Mouse (Mus musculus) neural tube, embryonic 11.5 days (tissue): ENCODE data around the gene Dnah17. TPM values are rescaled to one million over a fixed set of nuclear protein-coding genes. Genes with fewer than 3 reads are reported as not detected.
A peak's percentile ranks its signal among the peaks of the same experiment; 100 is the strongest.

Experiments
- ATAC-seq: fragments of 200-750 bp; cut with Nextera tagmentation; 2 replicates; pipeline ENCODE4 v1.8.0; 2017; ENCODE audit warnings: moderate number of reproducible peaks, mild to moderate bottlenecking, moderate TSS enrichment, moderate library complexity; ENCODE audit not compliant: insufficient read depth, low FRiP score, low TSS enrichment
- DNase-seq: peaks from one replicate; pipeline ENCODE4 v3.0.0-alpha.2; 2015; ENCODE audit warnings: low spot score
- H3K27ac ChIP-seq: fragments of 300-500 bp; sonication (generic); 2 replicates; pipeline ENCODE4 v1.5.1; 2014; ENCODE audit warnings: low read depth, mild to moderate bottlenecking, low read length
- H3K27me3 ChIP-seq: fragments of 300-500 bp; sonication (generic); 2 replicates; pipeline ENCODE4 v1.6.1; 2014; ENCODE audit warnings: mild to moderate bottlenecking, low read length, mixed read lengths; ENCODE audit not compliant: control insufficient read depth, insufficient read depth
- H3K36me3 ChIP-seq: fragments of 300-500 bp; sonication (generic); 2 replicates; pipeline ENCODE4 v1.6.1; 2014; ENCODE audit warnings: mild to moderate bottlenecking, low read length, moderate library complexity, mixed read lengths; ENCODE audit not compliant: control insufficient read depth, insufficient read depth
- H3K4me1 ChIP-seq: fragments of 300-500 bp; sonication (generic); 2 replicates; pipeline ENCODE4 v1.6.1; 2014; ENCODE audit warnings: low read length, mixed read lengths; ENCODE audit not compliant: control insufficient read depth, insufficient read depth
- H3K4me2 ChIP-seq: fragments of 300-500 bp; sonication (generic); 2 replicates; pipeline ENCODE4 v1.6.1; 2014; ENCODE audit warnings: low read depth, mild to moderate bottlenecking, moderate library complexity
- H3K4me3 ChIP-seq: fragments of 300-500 bp; sonication (generic); 2 replicates; pipeline ENCODE4 v1.5.1; 2014; ENCODE audit warnings: low read depth, low read length
- H3K9ac ChIP-seq: fragments of 300-500 bp; sonication (generic); 2 replicates; pipeline ENCODE4 v1.6.1; 2014; ENCODE audit warnings: mild to moderate bottlenecking, low read length
- H3K9me3 ChIP-seq: fragments of 300-500 bp; sonication (generic); 2 replicates; pipeline ENCODE4 v1.6.1; 2016; ENCODE audit warnings: low read length; ENCODE audit not compliant: control insufficient read depth
- WGBS: fragments of 180-500 bp; shearing (Covaris S2); extraction: QIAGEN DNeasy Blood & Tissue Kit; methylation state at CpG from one replicate; pipeline ENCODE4 v1.1.7; 2014; 5-methylcytosine and 5-hydroxymethylcytosine counted together
- polyA plus RNA-seq: library from polyadenylated mRNA; unstranded; fragments of >200 nt; fragmentation: Nextera tagmentation; extraction: Ambion mirVana; gene quantifications from 2 replicates; pipeline ENCODE4 v1.2.1, GENCODE M21; 2014

Dnah17 gene
- polyA plus RNA-seq, 1 experiment from 2014 or later = 0.13 TPM

- H3K9ac ChIP-seq = no peak overlapping the region
- H3K27me3 ChIP-seq = no peaks in the 10 kb centered on the region
- no peaks in the 10 kb centered on the region for H3K9me3 ChIP-seq
- ATAC-seq (no peak), DNase-seq (no peak)
- no peak overlapping the region for H3K27ac ChIP-seq
- 76% methylated on average over 9 of the region's 9 CpGs for WGBS
- no peak overlapping the region for H3K4me3 ChIP-seq
- H3K36me3 ChIP-seq = no peaks in the 10 kb centered on the region
- H3K4me2 ChIP-seq = no peak overlapping the region
- H3K4me1 ChIP-seq = no peaks in the 10 kb centered on the region
Measured at GRCm38 (mm10) chr11:118147877-118148637, 17.6 kb upstream of the Dnah17 start.

DNA sequence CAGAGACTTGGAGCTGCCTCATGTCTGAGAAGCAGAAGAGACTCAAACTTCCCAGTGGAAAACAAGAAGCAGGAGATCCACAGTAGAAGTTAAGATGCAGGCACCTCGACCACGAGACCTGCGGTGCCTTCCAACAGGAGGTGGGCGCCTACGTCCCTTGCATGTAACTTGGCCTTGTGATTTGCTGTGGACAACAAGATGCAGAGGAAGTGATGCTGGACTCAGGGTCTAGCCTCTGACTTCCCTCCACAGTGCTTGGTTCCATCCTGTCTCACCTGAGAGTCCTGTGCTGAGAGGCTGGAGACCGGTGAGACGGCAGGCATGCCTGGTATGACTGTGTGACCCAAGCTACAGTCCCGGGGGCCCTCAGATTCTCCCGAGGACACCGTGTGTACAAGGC is 16.0 kb upstream of the Dnah17 start:
- no peaks in the 10 kb centered on the region; the same call in 1 of the 2 replicates for H3K4me1 ChIP-seq
- H3K4me2 ChIP-seq = no peak overlapping the region
- ATAC-seq = no peak
- WGBS = 92% methylated on average over 10 of the region's 10 CpGs
- H3K9ac ChIP-seq = no peak overlapping the region
- no peaks in the 10 kb centered on the region for H3K36me3 ChIP-seq
- H3K9me3 ChIP-seq = no peaks in the 10 kb centered on the region
- DNase-seq = no peak
- no peak overlapping the region for H3K27ac ChIP-seq
- H3K4me3 ChIP-seq = no peak overlapping the region
- no peaks in the 10 kb centered on the region for H3K27me3 ChIP-seq

- DNase-seq (no peak), ATAC-seq (no peak)
- WGBS = 86% methylated on average over 16 of the region's 16 CpGs
- Histone ChIP-seq H3K36me3 (no peaks in the 10 kb centered on the region), H3K4me3 (no peak overlapping the region), H3K27ac (no peak overlapping the region), H3K4me2 (no peak overlapping the region), H3K4me1 (no peaks in the 10 kb centered on the region; the same call in 1 of the 2 replicates), H3K9me3 (no peaks in the 10 kb centered on the region), H3K27me3 (no peaks in the 10 kb centered on the region), H3K9ac (no peak overlapping the region)
Measured at GRCm38 (mm10) chr11:118145771-118146351, 15.4 kb upstream of the Dnah17 start.

GRCm38 (mm10) chr11:118145092-118145491 is 14.7 kb upstream of the Dnah17 start:
- H3K9ac ChIP-seq = no peak overlapping the region
- ATAC-seq (no peak), DNase-seq (no peak)
- H3K4me2 ChIP-seq = no peak overlapping the region
- no peaks in the 10 kb centered on the region for H3K27me3 ChIP-seq
- no peaks in the 10 kb centered on the region for H3K36me3 ChIP-seq
- H3K4me3 ChIP-seq = no peak overlapping the region
- H3K9me3 ChIP-seq = no peaks in the 10 kb centered on the region
- H3K4me1 ChIP-seq = no peaks in the 10 kb centered on the region; the same call in 1 of the 2 replicates
- WGBS = 94% methylated on average over 4 of the region's 4 CpGs
- no peak overlapping the region for H3K27ac ChIP-seq

GRCm38 (mm10) chr11:118143731-118144130 is 13.3 kb upstream of the Dnah17 start:
- H3K4me3 ChIP-seq = no peak overlapping the region
- WGBS = 88% methylated on average over 4 of the region's 4 CpGs
- no peak overlapping the region for H3K27ac ChIP-seq
- H3K4me1 ChIP-seq = no peaks in the 10 kb centered on the region; the same call in 1 of the 2 replicates
- no peak for DNase-seq
- H3K4me2 ChIP-seq = no peak overlapping the region
- no peak overlapping the region for H3K9ac ChIP-seq
- no peak for ATAC-seq
- H3K9me3 ChIP-seq = no peaks in the 10 kb centered on the region
- no peaks in the 10 kb centered on the region for H3K27me3 ChIP-seq
- H3K36me3 ChIP-seq = no peaks in the 10 kb centered on the region

GRCm38 (mm10) chr11:118142547-118143165 is 12.2 kb upstream of the Dnah17 start:
- ATAC-seq = peak; percentile 67; the same call in 1 of the 2 replicates
- peak; percentile 37 for DNase-seq
- Histone ChIP-seq H3K4me1 (no peaks in the 10 kb centered on the region; the same call in 1 of the 2 replicates), H3K27me3 (no peaks in the 10 kb centered on the region), H3K36me3 (no peaks in the 10 kb centered on the region), H3K9me3 (no peaks in the 10 kb centered on the region), H3K4me2 (no peak overlapping the region), H3K27ac (peak overlapping the region; percentile 63; the same call in 1 of the 2 replicates), H3K9ac (no peak overlapping the region; the same call in 1 of the 2 replicates), H3K4me3 (no peak overlapping the region)
- 21% methylated on average over 7 of the region's 7 CpGs for WGBS

DNA sequence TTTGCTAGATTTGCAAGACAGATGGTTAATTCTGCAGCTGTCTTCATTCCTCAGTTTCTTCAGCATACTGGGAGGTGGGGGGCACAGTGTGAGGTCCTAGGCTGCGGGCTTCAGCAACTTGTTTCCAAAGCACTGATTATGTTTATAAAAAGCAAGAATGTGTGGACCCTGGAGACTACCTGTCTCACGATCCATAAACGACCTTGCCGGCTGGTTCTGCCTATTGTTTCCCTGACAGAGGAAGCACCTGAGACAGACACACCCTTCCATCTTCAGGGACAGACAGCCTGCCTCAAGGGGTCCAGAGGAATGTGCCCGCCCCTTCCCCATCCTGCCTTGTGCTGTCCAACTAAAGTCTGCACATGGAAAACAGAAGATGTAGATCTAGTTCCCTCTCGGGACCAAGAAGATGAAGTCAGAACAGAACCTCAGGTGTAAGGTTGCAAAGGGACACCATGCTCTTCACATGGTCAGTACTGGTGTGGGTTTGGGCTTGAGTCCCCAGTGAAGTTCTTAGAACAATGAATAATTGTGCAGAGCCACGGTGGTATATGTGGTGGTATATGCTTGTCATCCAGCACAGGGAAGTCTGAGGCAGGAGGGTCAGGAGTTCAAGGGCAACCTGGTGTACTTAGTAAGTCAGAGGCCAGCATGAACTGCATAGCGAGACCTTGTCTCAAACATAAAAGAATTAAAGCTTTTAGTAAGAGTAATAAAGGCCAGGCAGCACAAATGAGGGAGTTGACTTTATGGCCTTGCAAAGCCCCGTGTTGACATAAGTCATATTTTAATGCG is 10.5 kb upstream of the Dnah17 start:
- no peak for ATAC-seq
- Histone ChIP-seq H3K9me3 (no peaks in the 10 kb centered on the region), H3K27ac (no peak overlapping the region), H3K4me3 (no peak overlapping the region), H3K36me3 (no peaks in the 10 kb centered on the region), H3K4me1 (no peaks in the 10 kb centered on the region; the same call in 1 of the 2 replicates), H3K4me2 (no peak overlapping the region), H3K9ac (no peak overlapping the region), H3K27me3 (no peaks in the 10 kb centered on the region)
- DNase-seq = no peak
- 80% methylated on average over 10 of the region's 10 CpGs for WGBS

DNA sequence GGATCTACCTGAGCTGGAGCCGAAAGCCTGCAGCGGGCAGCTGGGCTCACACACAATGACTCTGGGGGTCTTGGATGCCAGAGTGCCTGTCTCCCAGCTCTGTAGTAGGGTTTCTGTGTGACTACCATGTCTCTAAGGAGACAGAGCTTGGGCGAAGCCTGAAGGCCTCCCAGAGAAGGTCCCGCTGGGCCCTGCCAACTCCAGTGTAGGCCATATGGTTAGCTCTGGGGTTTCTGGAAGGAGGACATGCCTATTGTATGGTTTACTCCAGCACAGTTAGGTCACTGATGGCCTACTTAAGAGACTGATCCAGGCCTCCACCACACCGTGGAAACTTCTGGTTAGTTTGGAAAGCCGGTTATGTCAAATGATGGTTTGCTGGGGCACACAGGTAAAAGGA is 7.9 kb upstream of the Dnah17 start:
- no peak overlapping the region for H3K9ac ChIP-seq
- no peaks in the 10 kb centered on the region for H3K27me3 ChIP-seq
- no peak overlapping the region for H3K4me3 ChIP-seq
- H3K4me1 ChIP-seq = peaks cover under 1% of the 10 kb centered on the region; the same call in 1 of the 2 replicates
- H3K9me3 ChIP-seq = no peaks in the 10 kb centered on the region
- ATAC-seq = no peak
- 95% methylated on average over 6 of the region's 6 CpGs for WGBS
- no peak overlapping the region for H3K4me2 ChIP-seq
- no peak overlapping the region for H3K27ac ChIP-seq
- no peaks in the 10 kb centered on the region for H3K36me3 ChIP-seq
- DNase-seq = no peak
